Mouse (Mus musculus) adrenal gland, postnatal 36 days (tissue): ENCODE data around the gene Creg1. TPM values are rescaled to one million over a fixed set of nuclear protein-coding genes. Genes with fewer than 3 reads are reported as not detected.

ENCODE experiments used
- DNase-seq, 2 experiments: peaks; one replicate each; pipeline ENCODE4 v3.0.0; 2021; ENCODE audit warnings: mixed read lengths in 1 of 2
- total RNA-seq, 2 experiments: library from RNA; stranded (reverse); gene quantifications; 2 replicates each; pipeline ENCODE4 v1.2.3; 2021

Creg1 gene
- total RNA-seq, 2 experiments from 2014 or later: 48.1 to 61.3 TPM

- DNase-seq: no peak
Measured at GRCm38 (mm10) chr1:165786296-165786695, 22.8 kb downstream of the Creg1 start.

- no peak for DNase-seq
Measured at GRCm38 (mm10) chr1:165788511-165788910, 25.0 kb downstream of the Creg1 start, which contains the start of gene Cd247. TSS of gene Cd247 (plus strand) at chr1:165788681.

GRCm38 (mm10) chr1:165789066-165789660 is 25.6 kb downstream of the Creg1 start:
- DNase-seq: no peak

- no peak for DNase-seq
Measured at GRCm38 (mm10) chr1:165789963-165790362, 26.4 kb downstream of the Creg1 start.

GRCm38 (mm10) chr1:165790461-165791210 is 27.1 kb downstream of the Creg1 start:
- no peak for DNase-seq

GRCm38 (mm10) chr1:165791411-165791810 is 27.9 kb downstream of the Creg1 start:
- no peak for DNase-seq

GRCm38 (mm10) chr1:165801709-165802310 is 38.3 kb downstream of the Creg1 start:
- no peak for DNase-seq

- DNase-seq: no peak
Measured at GRCm38 (mm10) chr1:165803107-165803506, 39.6 kb downstream of the Creg1 start.

GRCm38 (mm10) chr1:165804133-165804532 is 40.6 kb downstream of the Creg1 start:
- no peak for DNase-seq

- no peak for DNase-seq
Measured at GRCm38 (mm10) chr1:165810633-165811032, 47.1 kb downstream of the Creg1 start.

- DNase-seq: no peak
Measured at GRCm38 (mm10) chr1:165811170-165811569, 47.6 kb downstream of the Creg1 start.

- no peak for DNase-seq
Measured at GRCm38 (mm10) chr1:165812775-165813174, 49.2 kb downstream of the Creg1 start.

- no peak for DNase-seq
Measured at GRCm38 (mm10) chr1:165814116-165814515, 50.6 kb downstream of the Creg1 start.

- DNase-seq: no peak
Measured at GRCm38 (mm10) chr1:165814521-165815278, 51.2 kb downstream of the Creg1 start.

- no peak for DNase-seq
Measured at GRCm38 (mm10) chr1:165816391-165816790, 52.8 kb downstream of the Creg1 start.

- DNase-seq: no peak
Measured at GRCm38 (mm10) chr1:165817264-165817663, 53.7 kb downstream of the Creg1 start.

- DNase-seq: no peak
Measured at GRCm38 (mm10) chr1:165818145-165818860, 54.8 kb downstream of the Creg1 start.

- DNase-seq: no peak
Measured at GRCm38 (mm10) chr1:165819147-165819546, 55.6 kb downstream of the Creg1 start.

- DNase-seq: no peak
Measured at GRCm38 (mm10) chr1:165822031-165822430, 58.5 kb downstream of the Creg1 start.
